Mouse (Mus musculus) gastrocnemius, postnatal 10 days (tissue): ENCODE measurements at regions not wholly inside any gene's neighbourhood (a gene's known extent, or its start where the extent isn't known, plus 50 kb on each side); places are given as distances from the start of the nearest gene placed in this dataset.

Experiments
- DNase-seq: peaks from one replicate; pipeline ENCODE4 v3.0.0; 2021; ENCODE audit warnings: mixed read lengths

DNA sequence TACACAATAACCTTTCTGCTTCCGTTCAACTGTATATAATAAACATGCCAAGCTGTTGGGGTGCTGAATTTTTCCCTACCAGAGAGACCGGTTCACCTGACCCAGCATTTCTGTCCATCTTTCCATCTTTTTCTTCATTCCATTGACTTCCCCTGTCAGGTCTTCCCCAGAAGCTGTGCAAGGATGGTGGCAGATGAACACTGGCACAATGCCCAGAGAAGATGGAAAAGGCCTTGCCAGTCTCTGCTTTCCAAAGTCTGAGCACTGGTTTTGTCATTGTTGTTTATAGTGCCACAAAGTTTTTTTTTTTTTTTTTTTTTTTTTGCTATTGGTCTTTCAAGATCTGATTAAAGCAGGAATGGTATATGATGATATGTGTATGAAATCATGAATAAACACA, 526.6 kb downstream of the Fgf9 start:
- no peak for DNase-seq

GRCm38 (mm10) chr14:58581806-58582205, 511.5 kb downstream of the Fgf9 start:
- no peak for DNase-seq

GRCm38 (mm10) chr14:58570021-58570420, 499.7 kb downstream of the Fgf9 start:
- DNase-seq, result no peak

GRCm38 (mm10) chr14:58567472-58567871, 497.1 kb downstream of the Fgf9 start:
- DNase-seq, result no peak

DNA sequence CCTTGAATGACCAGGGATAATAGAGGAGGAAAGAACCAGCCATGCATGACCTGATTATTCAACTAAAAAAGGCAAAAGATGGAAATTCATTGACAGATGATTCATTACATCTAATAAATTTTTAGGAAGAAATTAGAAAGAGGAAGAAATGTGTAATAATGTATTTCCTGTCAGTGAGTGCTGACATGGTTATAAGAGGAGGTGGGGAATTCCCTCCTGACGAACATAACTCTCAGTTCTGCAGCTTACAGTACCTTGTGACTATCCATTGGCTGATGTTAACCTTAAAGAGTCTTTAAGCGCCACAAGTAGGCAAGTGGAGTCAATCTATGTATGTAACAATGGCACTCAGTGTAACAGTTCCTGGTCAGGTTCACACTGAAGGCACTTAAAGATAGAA, 492.7 kb downstream of the Fgf9 start:
- DNase-seq, result no peak

- DNase-seq, result no peak
Measured at GRCm38 (mm10) chr14:58550785-58551184, 480.4 kb downstream of the Fgf9 start.

DNA sequence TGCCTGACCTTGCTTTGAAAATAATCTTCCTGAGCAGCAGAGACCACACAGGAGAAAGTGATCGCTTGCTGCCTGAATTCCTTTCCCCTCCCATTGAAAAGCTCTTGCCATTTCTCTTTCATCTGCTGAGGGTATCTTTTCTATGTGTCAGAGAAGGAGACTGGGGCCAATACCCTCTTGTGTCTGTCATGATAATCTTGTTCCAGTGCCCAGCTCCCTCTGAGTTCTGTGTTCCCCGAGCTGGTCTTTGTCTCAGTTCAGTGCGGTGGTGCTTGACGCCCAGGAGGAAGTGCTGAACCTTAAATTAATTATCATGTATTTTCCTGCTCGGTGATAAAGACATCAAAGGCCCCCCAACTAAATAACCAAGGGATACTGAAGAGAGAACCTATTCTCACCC, 475.4 kb downstream of the Fgf9 start:
- DNase-seq, result no peak

- DNase-seq, result no peak
Measured at GRCm38 (mm10) chr14:58543140-58543767, 472.9 kb downstream of the Fgf9 start.

DNA sequence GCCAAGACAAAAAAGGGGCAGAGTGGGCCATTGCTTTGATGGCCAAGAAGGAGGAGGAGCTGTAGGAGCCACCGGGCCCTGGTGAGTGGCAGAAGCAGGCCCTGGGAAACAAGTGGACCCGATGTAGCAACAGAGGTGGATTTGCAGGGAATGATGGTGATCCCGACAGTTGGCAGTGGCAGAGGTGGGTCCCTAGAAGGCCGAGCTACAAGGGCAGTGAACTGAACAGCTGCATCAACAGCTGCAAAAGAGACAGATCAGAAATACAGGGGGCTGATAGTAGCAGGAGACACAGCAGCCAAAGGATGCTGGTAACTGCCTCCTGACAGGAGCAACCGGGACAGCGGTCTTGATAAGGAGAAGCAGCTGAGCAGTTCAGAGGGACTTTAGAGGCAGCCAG, 467.8 kb downstream of the Fgf9 start:
- no peak for DNase-seq

GRCm38 (mm10) chr14:58520976-58521549, 450.7 kb downstream of the Fgf9 start:
- DNase-seq, result no peak

GRCm38 (mm10) chr14:58520384-58520783, 450.0 kb downstream of the Fgf9 start:
- no peak for DNase-seq

- no peak for DNase-seq
Measured at GRCm38 (mm10) chr14:58519086-58519485, 448.7 kb downstream of the Fgf9 start.

- DNase-seq, result no peak
Measured at GRCm38 (mm10) chr14:58516543-58516942, 446.2 kb downstream of the Fgf9 start.

DNA sequence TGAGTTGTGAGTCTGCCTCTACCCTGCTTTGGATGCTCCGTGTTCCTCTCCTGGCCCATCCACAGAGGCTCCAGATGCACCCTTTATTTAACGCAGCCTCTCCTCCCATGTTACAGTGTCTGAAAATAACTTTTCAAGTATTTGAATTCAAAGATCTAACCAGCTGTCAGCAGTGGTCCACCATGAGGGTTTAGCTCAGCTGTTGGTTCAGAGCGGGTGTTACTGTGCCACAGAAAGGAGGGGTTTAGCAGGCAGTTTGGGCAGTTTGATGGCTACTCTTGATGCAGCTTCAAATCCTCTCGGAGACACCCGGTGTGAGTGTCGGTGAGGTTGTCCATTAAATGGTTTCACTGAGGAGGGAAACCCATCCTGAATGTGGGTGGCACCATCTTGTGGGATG, 441.8 kb downstream of the Fgf9 start:
- no peak for DNase-seq

- peak; percentile 16 for DNase-seq
Measured at GRCm38 (mm10) chr14:58511571-58511985, 441.2 kb downstream of the Fgf9 start.

GRCm38 (mm10) chr14:58510790-58511189, 440.4 kb downstream of the Fgf9 start:
- DNase-seq, result no peak

- DNase-seq, result no peak
Measured at GRCm38 (mm10) chr14:58509106-58509505, 438.8 kb downstream of the Fgf9 start.

- DNase-seq, result no peak
Measured at GRCm38 (mm10) chr14:58506490-58506889, 436.1 kb downstream of the Fgf9 start.

- peak; percentile 22 for DNase-seq
Measured at GRCm38 (mm10) chr14:58505841-58506240, 435.5 kb downstream of the Fgf9 start.

- DNase-seq, result no peak
Measured at GRCm38 (mm10) chr14:58502890-58503289, 432.5 kb downstream of the Fgf9 start.

DNA sequence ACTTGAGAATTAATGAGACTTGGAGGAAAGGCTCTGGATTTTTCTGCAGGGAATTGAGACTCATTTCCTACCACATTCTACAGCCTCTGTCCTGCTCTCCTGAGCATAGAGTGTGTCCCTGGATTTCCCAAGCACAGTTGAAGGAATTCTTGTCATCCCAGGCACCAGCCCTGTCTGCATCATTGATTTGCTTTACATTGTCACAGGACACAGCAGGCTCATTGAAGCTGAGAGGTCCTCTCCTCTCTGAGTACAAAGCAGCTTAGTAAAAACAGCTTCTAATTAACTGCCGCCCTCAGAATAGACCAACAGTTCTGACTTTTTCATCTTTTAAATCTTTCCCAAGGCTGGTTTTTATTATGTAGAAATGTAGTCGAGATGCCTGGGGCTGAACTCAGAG, 429.7 kb downstream of the Fgf9 start:
- no peak for DNase-seq

- DNase-seq, result no peak
Measured at GRCm38 (mm10) chr14:58499501-58499900, 429.2 kb downstream of the Fgf9 start.

- DNase-seq, result no peak
Measured at GRCm38 (mm10) chr14:58499071-58499470, 428.7 kb downstream of the Fgf9 start.

DNA sequence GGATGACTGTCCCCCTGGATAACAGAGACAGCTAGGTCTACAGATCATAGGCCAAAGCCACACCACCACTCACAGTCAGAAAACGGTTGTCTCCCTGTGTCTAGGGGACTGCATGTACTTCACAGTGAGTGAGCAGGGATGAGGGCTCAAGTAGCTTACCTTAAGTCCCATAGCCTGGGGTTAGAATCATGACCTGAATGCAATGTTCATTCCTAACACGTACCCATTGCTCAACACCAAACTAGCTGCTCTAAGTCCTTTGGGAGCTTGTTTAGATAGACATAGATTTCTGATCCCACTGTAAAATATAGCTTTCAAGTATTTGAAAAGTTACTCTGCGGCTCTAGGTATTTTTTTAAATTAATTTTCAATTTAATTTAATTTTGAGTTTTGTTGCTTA, 426.6 kb downstream of the Fgf9 start:
- no peak for DNase-seq
